Mouse (Mus musculus): ENCODE results near the gene Hist1h2bf.
"Not testable (repeated sequence)": the region's sequence is repeated elsewhere in the genome, so short reads cannot be mapped to it uniquely, and the experiment has no call there.

Gene Hist1h2bf

GRCm38 (mm10) chr13:23536076-23536822, 37.7 kb downstream of the Hist1h2bf start:
- in situ Hi-C loops (cut with MboI; ENCODE audit: low pct_unique_long_range_greater_than_20kb in 1 of 2, low sequenced_read_pairs in 2 of 2, unreplicated experiment in 1 of 2), result no loop called here

GRCm38 (mm10) chr13:23535137-23536075, 38.6 kb downstream of the Hist1h2bf start, which contains the start of gene Hist1h3g:
Hist1h3g (plus strand) TSS chr13:23535422.
- in situ Hi-C loops (cut with MboI; ENCODE audit: low pct_unique_long_range_greater_than_20kb in 1 of 2, low sequenced_read_pairs in 2 of 2, unreplicated experiment in 1 of 2), result not testable (repeated sequence)

GRCm38 (mm10) chr13:23534368-23535131, 39.4 kb downstream of the Hist1h2bf start:
- in situ Hi-C loops (cut with MboI; ENCODE audit: low pct_unique_long_range_greater_than_20kb in 1 of 2, low sequenced_read_pairs in 2 of 2, unreplicated experiment in 1 of 2), result no loop called here

- in situ Hi-C loops (cut with MboI; ENCODE audit: low pct_unique_long_range_greater_than_20kb in 1 of 2, low sequenced_read_pairs in 2 of 2, unreplicated experiment in 1 of 2), result not testable (repeated sequence)
Measured at GRCm38 (mm10) chr13:23533560-23534367, 40.2 kb downstream of the Hist1h2bf start, which contains the start of gene Hist1h2af. Hist1h2af (plus strand) TSS chr13:23533906.

- in situ Hi-C loops (cut with MboI; ENCODE audit: low pct_unique_long_range_greater_than_20kb in 1 of 2, low sequenced_read_pairs in 2 of 2, unreplicated experiment in 1 of 2), result no loop called here
Measured at GRCm38 (mm10) chr13:23532262-23533075, 41.5 kb downstream of the Hist1h2bf start.

- in situ Hi-C loops (cut with MboI; ENCODE audit: low pct_unique_long_range_greater_than_20kb in 1 of 2, low sequenced_read_pairs in 2 of 2, unreplicated experiment in 1 of 2), result no loop called here
Measured at GRCm38 (mm10) chr13:23530901-23531875, 42.8 kb downstream of the Hist1h2bf start, which contains the start of gene Hist1h4h. Hist1h4h (plus strand) TSS chr13:23531050.

GRCm38 (mm10) chr13:23530181-23530900, 43.7 kb downstream of the Hist1h2bf start:
- in situ Hi-C loops (cut with MboI; ENCODE audit: low pct_unique_long_range_greater_than_20kb in 1 of 2, low sequenced_read_pairs in 2 of 2, unreplicated experiment in 1 of 2), result no loop called here

GRCm38 (mm10) chr13:23529480-23530165, 44.4 kb downstream of the Hist1h2bf start:
- in situ Hi-C loops (cut with MboI; ENCODE audit: low pct_unique_long_range_greater_than_20kb in 1 of 2, low sequenced_read_pairs in 2 of 2, unreplicated experiment in 1 of 2), result no loop called here

- in situ Hi-C loops (cut with MboI; ENCODE audit: low pct_unique_long_range_greater_than_20kb in 1 of 2, low sequenced_read_pairs in 2 of 2, unreplicated experiment in 1 of 2), result no loop called here
Measured at GRCm38 (mm10) chr13:23529005-23529404, 45.0 kb downstream of the Hist1h2bf start.

- in situ Hi-C loops (cut with MboI; ENCODE audit: low pct_unique_long_range_greater_than_20kb in 1 of 2, low sequenced_read_pairs in 2 of 2, unreplicated experiment in 1 of 2), result no loop called here
Measured at GRCm38 (mm10) chr13:23526312-23526711, 47.7 kb downstream of the Hist1h2bf start.

GRCm38 (mm10) chr13:23525901-23526300, 48.1 kb downstream of the Hist1h2bf start:
- in situ Hi-C loops (cut with MboI; ENCODE audit: low pct_unique_long_range_greater_than_20kb in 1 of 2, low sequenced_read_pairs in 2 of 2, unreplicated experiment in 1 of 2), result no loop called here

- in situ Hi-C loops (cut with MboI; ENCODE audit: low pct_unique_long_range_greater_than_20kb in 1 of 2, low sequenced_read_pairs in 2 of 2, unreplicated experiment in 1 of 2), result loop anchor here in 1 of 2 experiments (5.0 to 25.0 kb wide), 3 partner anchors 97 to 1487 kb away; partner anchors contain the start of genes Hist1h2ag, Hist1h2ah, Hist1h2bj and Hist1h2bk
Measured at GRCm38 (mm10) chr13:23524654-23525053, 49.3 kb downstream of the Hist1h2bf start.

- in situ Hi-C loops (cut with MboI; ENCODE audit: low pct_unique_long_range_greater_than_20kb in 1 of 2, low sequenced_read_pairs in 2 of 2, unreplicated experiment in 1 of 2), result loop anchor here in 1 of 2 experiments (5.0 to 25.0 kb wide), 3 partner anchors 97 to 1487 kb away; partner anchors contain the start of genes Hist1h2ag, Hist1h2ah, Hist1h2bj and Hist1h2bk
Measured at GRCm38 (mm10) chr13:23523976-23524375, 50.0 kb downstream of the Hist1h2bf start.

All from mouse embryonic stem cell (cell line).